Mouse (Mus musculus): ENCODE measurements around the gene Fnip2. TPM values are rescaled to one million over a fixed set of nuclear protein-coding genes. Genes with fewer than 3 reads are reported as not detected.

Fnip2 gene
- polyA plus RNA-seq, 1 experiment from 2014 or later: 6.9 TPM

- Histone ChIP-seq H3K9ac (ENCODE audit: low read depth, low read length) (no peak overlapping the region), H3K9me3 (ENCODE audit: control insufficient read depth, low read length) (no peaks in the 10 kb centered on the region), H3K27ac (ENCODE audit: low read depth, low read length) (no peak overlapping the region), H3K4me3 (ENCODE audit: low read length) (no peak overlapping the region), H3K4me1 (ENCODE audit: control insufficient read depth, insufficient read depth, low read length) (no peaks in the 10 kb centered on the region), H3K36me3 (ENCODE audit: control insufficient read depth, insufficient read depth, low read length) (no peaks in the 10 kb centered on the region), H3K4me2 (replicated peaks; ENCODE audit: low read depth, low read length) (no peak overlapping the region), H3K27me3 (ENCODE audit: control insufficient read depth, insufficient read depth, low read length) (no peaks in the 10 kb centered on the region)
- 78% methylated on average over 5 of the region's 5 CpGs for WGBS
- ATAC-seq (ENCODE audit: low FRiP score, low TSS enrichment): no peak
These were observed 132.6 kb downstream of the Fnip2 start for GRCm38 (mm10) chr3:79434985-79435384.

- Histone ChIP-seq H3K4me1 (ENCODE audit: control insufficient read depth, insufficient read depth, low read length) (no peaks in the 10 kb centered on the region), H3K27me3 (ENCODE audit: control insufficient read depth, insufficient read depth, low read length) (no peaks in the 10 kb centered on the region), H3K9ac (ENCODE audit: low read depth, low read length) (no peak overlapping the region), H3K27ac (ENCODE audit: low read depth, low read length) (no peak overlapping the region), H3K9me3 (ENCODE audit: control insufficient read depth, low read length) (no peaks in the 10 kb centered on the region), H3K36me3 (ENCODE audit: control insufficient read depth, insufficient read depth, low read length) (no peaks in the 10 kb centered on the region), H3K4me2 (replicated peaks; ENCODE audit: low read depth, low read length) (no peak overlapping the region), H3K4me3 (ENCODE audit: low read length) (no peak overlapping the region)
- WGBS: 80% methylated on average over 9 of the region's 9 CpGs
- no peak for ATAC-seq (ENCODE audit: low FRiP score, low TSS enrichment)
These were observed 133.2 kb downstream of the Fnip2 start for GRCm38 (mm10) chr3:79434436-79434835.

GRCm38 (mm10) chr3:79433593-79433992 is 134.0 kb downstream of the Fnip2 start:
- Histone ChIP-seq H3K4me2 (replicated peaks; ENCODE audit: low read depth, low read length) (no peak overlapping the region), H3K9me3 (ENCODE audit: control insufficient read depth, low read length) (no peaks in the 10 kb centered on the region), H3K4me1 (ENCODE audit: control insufficient read depth, insufficient read depth, low read length) (no peaks in the 10 kb centered on the region), H3K9ac (ENCODE audit: low read depth, low read length) (no peak overlapping the region), H3K27me3 (ENCODE audit: control insufficient read depth, insufficient read depth, low read length) (no peaks in the 10 kb centered on the region), H3K4me3 (ENCODE audit: low read length) (no peak overlapping the region), H3K27ac (ENCODE audit: low read depth, low read length) (no peak overlapping the region), H3K36me3 (ENCODE audit: control insufficient read depth, insufficient read depth, low read length) (no peaks in the 10 kb centered on the region)
- ATAC-seq (ENCODE audit: low FRiP score, low TSS enrichment): 0 out of 2 replicates have a peak, but pooled peaks have one; percentile 35

- Histone ChIP-seq H3K36me3 (ENCODE audit: control insufficient read depth, insufficient read depth, low read length) (no peaks in the 10 kb centered on the region), H3K27ac (ENCODE audit: low read depth, low read length) (no peak overlapping the region), H3K4me3 (ENCODE audit: low read length) (no peak overlapping the region), H3K27me3 (ENCODE audit: control insufficient read depth, insufficient read depth, low read length) (no peaks in the 10 kb centered on the region), H3K9ac (ENCODE audit: low read depth, low read length) (no peak overlapping the region), H3K9me3 (ENCODE audit: control insufficient read depth, low read length) (no peaks in the 10 kb centered on the region), H3K4me2 (replicated peaks; ENCODE audit: low read depth, low read length) (no peak overlapping the region), H3K4me1 (ENCODE audit: control insufficient read depth, insufficient read depth, low read length) (no peaks in the 10 kb centered on the region)
- no peak for ATAC-seq (ENCODE audit: low FRiP score, low TSS enrichment)
- 93% methylated on average over 1 of the region's 1 CpGs for WGBS
These were observed 142.2 kb downstream of the Fnip2 start for GRCm38 (mm10) chr3:79425441-79425840.

GRCm38 (mm10) chr3:79418921-79419320 is 148.7 kb downstream of the Fnip2 start:
- H3K4me3 ChIP-seq (ENCODE audit: low read length): no peak overlapping the region
- no peaks in the 10 kb centered on the region for H3K27me3 ChIP-seq (ENCODE audit: control insufficient read depth, insufficient read depth, low read length)
- H3K27ac ChIP-seq (ENCODE audit: low read depth, low read length): no peak overlapping the region
- 87% methylated on average over 14 of the region's 14 CpGs for WGBS
- no peak overlapping the region for H3K4me2 ChIP-seq (replicated peaks; ENCODE audit: low read depth, low read length)
- ATAC-seq (ENCODE audit: low FRiP score, low TSS enrichment): no peak
- H3K4me1 ChIP-seq (ENCODE audit: control insufficient read depth, insufficient read depth, low read length): no peaks in the 10 kb centered on the region
- no peaks in the 10 kb centered on the region for H3K9me3 ChIP-seq (ENCODE audit: control insufficient read depth, low read length)
- no peaks in the 10 kb centered on the region for H3K36me3 ChIP-seq (ENCODE audit: control insufficient read depth, insufficient read depth, low read length)
- no peak overlapping the region for H3K9ac ChIP-seq (ENCODE audit: low read depth, low read length)

- H3K36me3 ChIP-seq (ENCODE audit: control insufficient read depth, insufficient read depth, low read length): no peaks in the 10 kb centered on the region
- H3K9ac ChIP-seq (ENCODE audit: low read depth, low read length): no peak overlapping the region
- no peaks in the 10 kb centered on the region for H3K9me3 ChIP-seq (ENCODE audit: control insufficient read depth, low read length)
- ATAC-seq (ENCODE audit: low FRiP score, low TSS enrichment): no peak
- no peaks in the 10 kb centered on the region for H3K4me1 ChIP-seq (ENCODE audit: control insufficient read depth, insufficient read depth, low read length)
- WGBS: 59% methylated on average over 4 of the region's 4 CpGs
- no peaks in the 10 kb centered on the region for H3K27me3 ChIP-seq (ENCODE audit: control insufficient read depth, insufficient read depth, low read length)
- H3K27ac ChIP-seq (ENCODE audit: low read depth, low read length): no peak overlapping the region
- H3K4me3 ChIP-seq (ENCODE audit: low read length): no peak overlapping the region
- H3K4me2 ChIP-seq (replicated peaks; ENCODE audit: low read depth, low read length): no peak overlapping the region
These were observed 150.5 kb downstream of the Fnip2 start for GRCm38 (mm10) chr3:79416944-79417680.

GRCm38 (mm10) chr3:79415929-79416328 is 151.7 kb downstream of the Fnip2 start:
- Histone ChIP-seq H3K9ac (ENCODE audit: low read depth, low read length) (no peak overlapping the region), H3K4me2 (replicated peaks; ENCODE audit: low read depth, low read length) (no peak overlapping the region), H3K36me3 (ENCODE audit: control insufficient read depth, insufficient read depth, low read length) (no peaks in the 10 kb centered on the region), H3K27me3 (ENCODE audit: control insufficient read depth, insufficient read depth, low read length) (no peaks in the 10 kb centered on the region), H3K4me3 (ENCODE audit: low read length) (no peak overlapping the region), H3K4me1 (ENCODE audit: control insufficient read depth, insufficient read depth, low read length) (no peaks in the 10 kb centered on the region), H3K27ac (ENCODE audit: low read depth, low read length) (no peak overlapping the region), H3K9me3 (ENCODE audit: control insufficient read depth, low read length) (no peaks in the 10 kb centered on the region)
- no peak for ATAC-seq (ENCODE audit: low FRiP score, low TSS enrichment)

GRCm38 (mm10) chr3:79415081-79415480 is 152.5 kb downstream of the Fnip2 start:
- Histone ChIP-seq H3K27me3 (ENCODE audit: control insufficient read depth, insufficient read depth, low read length) (no peaks in the 10 kb centered on the region), H3K4me2 (replicated peaks; ENCODE audit: low read depth, low read length) (no peak overlapping the region), H3K36me3 (ENCODE audit: control insufficient read depth, insufficient read depth, low read length) (no peaks in the 10 kb centered on the region), H3K9ac (ENCODE audit: low read depth, low read length) (no peak overlapping the region), H3K4me1 (ENCODE audit: control insufficient read depth, insufficient read depth, low read length) (peaks cover 7% of the 10 kb centered on the region; the same call in 1 of the 2 replicates), H3K9me3 (ENCODE audit: control insufficient read depth, low read length) (no peaks in the 10 kb centered on the region), H3K4me3 (ENCODE audit: low read length) (no peak overlapping the region), H3K27ac (ENCODE audit: low read depth, low read length) (no peak overlapping the region)
- ATAC-seq (ENCODE audit: low FRiP score, low TSS enrichment): no peak
- WGBS: 84% methylated on average over 5 of the region's 5 CpGs

- Histone ChIP-seq H3K27me3 (ENCODE audit: control insufficient read depth, insufficient read depth, low read length) (no peaks in the 10 kb centered on the region), H3K4me2 (replicated peaks; ENCODE audit: low read depth, low read length) (no peak overlapping the region), H3K4me3 (ENCODE audit: low read length) (no peak overlapping the region), H3K27ac (ENCODE audit: low read depth, low read length) (no peak overlapping the region), H3K9ac (ENCODE audit: low read depth, low read length) (no peak overlapping the region), H3K9me3 (ENCODE audit: control insufficient read depth, low read length) (no peaks in the 10 kb centered on the region), H3K36me3 (ENCODE audit: control insufficient read depth, insufficient read depth, low read length) (no peaks in the 10 kb centered on the region), H3K4me1 (ENCODE audit: control insufficient read depth, insufficient read depth, low read length) (peaks cover 13% of the 10 kb centered on the region; the same call in 1 of the 2 replicates)
- WGBS: 62% methylated on average over 1 of the region's 1 CpGs
- no peak for ATAC-seq (ENCODE audit: low FRiP score, low TSS enrichment)
These were observed 154.1 kb downstream of the Fnip2 start for GRCm38 (mm10) chr3:79413492-79413891.
